Mouse (Mus musculus) midbrain, embryonic 11.5 days (tissue): ENCODE results near the gene Tmem171. TPM values are rescaled to one million over a fixed set of nuclear protein-coding genes. Genes with fewer than 3 reads are reported as not detected.

ENCODE experiments used
- ATAC-seq: fragments of 200-750 bp; cut with Nextera tagmentation; 2 replicates; pipeline ENCODE4 v1.8.0; 2017; ENCODE audit warnings: moderate TSS enrichment, moderate library complexity; ENCODE audit not compliant: low FRiP score
- DNase-seq: peaks from one replicate; pipeline ENCODE4 v3.0.0; 2015; ENCODE audit warnings: low spot score; ENCODE audit errors: missing footprints
- H3K27ac ChIP-seq: fragments of 300-500 bp; sonication (generic); 2 replicates; pipeline ENCODE4 v1.5.1; 2014; ENCODE audit warnings: low read depth, low read length
- H3K27me3 ChIP-seq: fragments of 300-500 bp; sonication (generic); 2 replicates; pipeline ENCODE4 v1.6.1; 2014; ENCODE audit warnings: mild to moderate bottlenecking, low read length, moderate library complexity, mixed read lengths; ENCODE audit not compliant: control insufficient read depth, insufficient read depth
- H3K36me3 ChIP-seq: fragments of 300-500 bp; sonication (generic); 2 replicates; pipeline ENCODE4 v1.6.1; 2014; ENCODE audit warnings: mild to moderate bottlenecking, low read length, moderate library complexity, mixed read lengths; ENCODE audit not compliant: control insufficient read depth, insufficient read depth
- H3K4me1 ChIP-seq: fragments of 300-500 bp; sonication (generic); 2 replicates; pipeline ENCODE4 v1.6.1; 2014; ENCODE audit warnings: low read length; ENCODE audit not compliant: control insufficient read depth, insufficient read depth
- H3K4me2 ChIP-seq: fragments of 300-500 bp; sonication (generic); 2 replicates; pipeline ENCODE4 v1.6.1; 2014; ENCODE audit warnings: mild to moderate bottlenecking, moderate library complexity
- H3K4me3 ChIP-seq: fragments of 300-500 bp; sonication (generic); 2 replicates; pipeline ENCODE4 v1.5.1; 2014; ENCODE audit warnings: low read depth, low read length
- H3K9ac ChIP-seq: fragments of 300-500 bp; sonication (generic); 2 replicates; pipeline ENCODE4 v1.6.1; 2014; ENCODE audit warnings: low read length
- H3K9me3 ChIP-seq: fragments of 300-500 bp; sonication (generic); 2 replicates; pipeline ENCODE4 v1.6.1; 2016; ENCODE audit warnings: low read length; ENCODE audit not compliant: control insufficient read depth
- WGBS: fragments of 180-500 bp; shearing (Covaris S2); extraction: QIAGEN DNeasy Blood & Tissue Kit; methylation state at CpG from one replicate; pipeline ENCODE4 v1.1.7; 2014; 5-methylcytosine and 5-hydroxymethylcytosine counted together
- polyA plus RNA-seq: library from polyadenylated mRNA; unstranded; fragments of >200 nt; fragmentation: Nextera tagmentation; extraction: Ambion mirVana; gene quantifications from 2 replicates; pipeline ENCODE4 v1.2.1, GENCODE M21; 2014

The Tmem171 gene
- polyA plus RNA-seq, 1 experiment from 2014 or later = not detected

GRCm38 (mm10) chr13:98699982-98700540 is 5.4 kb upstream of the Tmem171 start:
- Histone ChIP-seq H3K4me3 (no peak overlapping the region), H3K27me3 (peaks cover 6% of the 10 kb centered on the region; the same call in 1 of the 2 replicates), H3K9me3 (no peaks in the 10 kb centered on the region), H3K27ac (no peak overlapping the region), H3K36me3 (no peaks in the 10 kb centered on the region), H3K4me2 (no peak overlapping the region), H3K4me1 (no peaks in the 10 kb centered on the region; the same call in 1 of the 2 replicates), H3K9ac (no peak overlapping the region)
- ATAC-seq (no peak), DNase-seq (no peak)
- WGBS = 88% methylated on average over 5 of the region's 5 CpGs

GRCm38 (mm10) chr13:98699051-98699744 is 4.6 kb upstream of the Tmem171 start:
- Histone ChIP-seq H3K4me1 (peaks cover 4% of the 10 kb centered on the region; the same call in 1 of the 2 replicates), H3K27ac (no peak overlapping the region), H3K4me3 (no peak overlapping the region), H3K27me3 (peaks cover 14% of the 10 kb centered on the region), H3K9ac (no peak overlapping the region), H3K4me2 (no peak overlapping the region), H3K36me3 (no peaks in the 10 kb centered on the region), H3K9me3 (no peaks in the 10 kb centered on the region)
- DNase-seq = no peak
- ATAC-seq = no peak
- 83% methylated on average over 14 of the region's 14 CpGs for WGBS

- WGBS = 88% methylated on average over 3 of the region's 3 CpGs
- ATAC-seq = no peak
- H3K9ac ChIP-seq = no peak overlapping the region
- H3K4me2 ChIP-seq = no peak overlapping the region
- H3K4me3 ChIP-seq = no peak overlapping the region
- peaks cover 19% of the 10 kb centered on the region for H3K27me3 ChIP-seq
- H3K27ac ChIP-seq = no peak overlapping the region
- peaks cover 4% of the 10 kb centered on the region; the same call in 1 of the 2 replicates for H3K4me1 ChIP-seq
- H3K9me3 ChIP-seq = no peaks in the 10 kb centered on the region
- H3K36me3 ChIP-seq = no peaks in the 10 kb centered on the region
- DNase-seq = no peak
Measured at GRCm38 (mm10) chr13:98696716-98697115, 2.1 kb upstream of the Tmem171 start.

- no peak overlapping the region for H3K9ac ChIP-seq
- peaks cover 19% of the 10 kb centered on the region for H3K27me3 ChIP-seq
- ATAC-seq (no peak), DNase-seq (no peak)
- peaks cover 4% of the 10 kb centered on the region; the same call in 1 of the 2 replicates for H3K4me1 ChIP-seq
- H3K36me3 ChIP-seq = no peaks in the 10 kb centered on the region
- H3K4me3 ChIP-seq = no peak overlapping the region
- H3K4me2 ChIP-seq = no peak overlapping the region
- H3K27ac ChIP-seq = no peak overlapping the region
- WGBS = 25% methylated on average over 2 of the region's 2 CpGs
- no peaks in the 10 kb centered on the region for H3K9me3 ChIP-seq
Measured at GRCm38 (mm10) chr13:98695546-98695945, 912 bp upstream of the Tmem171 start.

- Histone ChIP-seq H3K27ac (no peak overlapping the region), H3K9me3 (no peaks in the 10 kb centered on the region), H3K36me3 (no peaks in the 10 kb centered on the region), H3K27me3 (peaks cover 19% of the 10 kb centered on the region), H3K4me2 (no peak overlapping the region), H3K9ac (no peak overlapping the region), H3K4me1 (peaks cover 4% of the 10 kb centered on the region; the same call in 1 of the 2 replicates), H3K4me3 (no peak overlapping the region)
- DNase-seq = no peak
- 93% methylated on average over 11 of the region's 11 CpGs for WGBS
- no peak for ATAC-seq
Measured at GRCm38 (mm10) chr13:98693316-98693715, 1.3 kb downstream of the Tmem171 start.

GRCm38 (mm10) chr13:98691956-98692515 is 2.6 kb downstream of the Tmem171 start:
- Histone ChIP-seq H3K4me3 (no peak overlapping the region), H3K4me1 (peaks cover 4% of the 10 kb centered on the region; the same call in 1 of the 2 replicates), H3K36me3 (no peaks in the 10 kb centered on the region), H3K9ac (no peak overlapping the region), H3K27me3 (peaks cover 19% of the 10 kb centered on the region), H3K9me3 (no peaks in the 10 kb centered on the region), H3K4me2 (no peak overlapping the region), H3K27ac (no peak overlapping the region)
- no peak for DNase-seq
- WGBS = 91% methylated on average over 13 of the region's 13 CpGs
- no peak for ATAC-seq

GRCm38 (mm10) chr13:98690886-98691285 is 3.7 kb downstream of the Tmem171 start:
- peaks cover 19% of the 10 kb centered on the region for H3K27me3 ChIP-seq
- H3K4me1 ChIP-seq = peaks cover 4% of the 10 kb centered on the region; the same call in 1 of the 2 replicates
- H3K4me2 ChIP-seq = no peak overlapping the region
- H3K27ac ChIP-seq = no peak overlapping the region
- no peaks in the 10 kb centered on the region for H3K9me3 ChIP-seq
- H3K36me3 ChIP-seq = no peaks in the 10 kb centered on the region
- no peak for DNase-seq
- no peak overlapping the region for H3K9ac ChIP-seq
- no peak overlapping the region for H3K4me3 ChIP-seq
- ATAC-seq = no peak
- 89% methylated on average over 11 of the region's 11 CpGs for WGBS

GRCm38 (mm10) chr13:98689605-98690290 is 4.9 kb downstream of the Tmem171 start:
- no peak overlapping the region for H3K4me2 ChIP-seq
- ATAC-seq = no peak
- WGBS = 77% methylated on average over 11 of the region's 11 CpGs

More at GRCm38 (mm10) chr13:98689605-98690290, 4.9 kb downstream of the Tmem171 start:
- no peak for DNase-seq
- no peaks in the 10 kb centered on the region for H3K9me3 ChIP-seq
- H3K27ac ChIP-seq = no peak overlapping the region
- no peak overlapping the region for H3K4me3 ChIP-seq
- H3K36me3 ChIP-seq = no peaks in the 10 kb centered on the region
- peaks cover 1% of the 10 kb centered on the region; the same call in 1 of the 2 replicates for H3K4me1 ChIP-seq
- H3K9ac ChIP-seq = no peak overlapping the region
- peaks cover 11% of the 10 kb centered on the region for H3K27me3 ChIP-seq
